Mouse (Mus musculus): ENCODE data around the gene Nup210l. TPM values are rescaled to one million over a fixed set of nuclear protein-coding genes. Genes with fewer than 3 reads are reported as not detected.
"Not testable (repeated sequence)": the region's sequence is repeated elsewhere in the genome, so short reads cannot be mapped to it uniquely, and the experiment has no call there.

Nup210l gene
- polyA plus RNA-seq, 1 experiment from 2014 or later, result 0.26 TPM

GRCm38 (mm10) chr3:90242984-90243775 lies 139.2 kb downstream of the Nup210l start, which contains the start of gene Creb3l4:
TSS of gene Creb3l4 (minus strand) at chr3:90243512.
- no peaks in the 10 kb centered on the region for H3K27me3 ChIP-seq (replicated peaks; ENCODE audit: control insufficient read depth, insufficient read depth, low read length)
- 5% methylated on average over 19 of the region's 19 CpGs for WGBS
- peak; percentile 31 for ATAC-seq
- H3K4me2 ChIP-seq (ENCODE audit: low read length), result peak within 1 kb of the TSS; percentile 61
- H3K4me1 ChIP-seq (ENCODE audit: control insufficient read depth, insufficient read depth, low read depth, low read length), result peaks cover 8% of the 10 kb centered on the region
- H3K4me3 ChIP-seq (ENCODE audit: low read length), result peak within 1 kb of the TSS; percentile 31
- no peaks in the 10 kb centered on the region for H3K9me3 ChIP-seq (ENCODE audit: control insufficient read depth, low read length)
- H3K27ac ChIP-seq (ENCODE audit: low read depth, low read length), result no peak within 1 kb of the TSS
- H3K36me3 ChIP-seq (ENCODE audit: control insufficient read depth, insufficient read depth, low read length), result no peaks in the 10 kb centered on the region
- peak within 1 kb of the TSS; percentile 43 for H3K9ac ChIP-seq (ENCODE audit: low read depth, low read length)

DNA sequence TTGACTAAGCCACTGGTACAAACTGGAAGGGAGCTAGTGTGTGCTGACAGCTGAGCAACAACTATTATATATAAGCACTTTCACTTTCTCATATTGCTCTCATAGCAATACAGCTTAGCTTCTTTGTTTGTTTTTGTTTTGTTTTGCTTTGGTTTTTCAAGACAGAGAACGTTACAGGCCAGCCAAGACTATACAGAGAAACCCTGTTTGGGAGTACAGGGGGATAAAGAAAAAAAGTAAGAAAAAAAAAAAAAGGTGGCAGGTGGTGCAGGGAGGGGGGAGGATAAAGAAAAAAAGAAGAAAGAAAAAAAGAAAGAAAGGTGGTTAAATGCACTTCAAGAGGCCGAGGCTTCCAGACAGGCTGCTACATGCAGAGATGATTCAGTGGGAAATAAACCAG lies 141.5 kb downstream of the Nup210l start:
- ATAC-seq, result no peak
- H3K4me2 ChIP-seq (ENCODE audit: low read length), result no peak overlapping the region
- no peak overlapping the region for H3K9ac ChIP-seq (ENCODE audit: low read depth, low read length)
- 67% methylated on average over 2 of the region's 2 CpGs for WGBS
- no peaks in the 10 kb centered on the region for H3K9me3 ChIP-seq (ENCODE audit: control insufficient read depth, low read length)
- H3K4me3 ChIP-seq (ENCODE audit: low read length), result no peak overlapping the region
- peaks cover 14% of the 10 kb centered on the region for H3K4me1 ChIP-seq (ENCODE audit: control insufficient read depth, insufficient read depth, low read depth, low read length)
- H3K27me3 ChIP-seq (replicated peaks; ENCODE audit: control insufficient read depth, insufficient read depth, low read length), result no peaks in the 10 kb centered on the region
- no peak overlapping the region for H3K27ac ChIP-seq (ENCODE audit: low read depth, low read length)
- no peaks in the 10 kb centered on the region for H3K36me3 ChIP-seq (ENCODE audit: control insufficient read depth, insufficient read depth, low read length)

DNA sequence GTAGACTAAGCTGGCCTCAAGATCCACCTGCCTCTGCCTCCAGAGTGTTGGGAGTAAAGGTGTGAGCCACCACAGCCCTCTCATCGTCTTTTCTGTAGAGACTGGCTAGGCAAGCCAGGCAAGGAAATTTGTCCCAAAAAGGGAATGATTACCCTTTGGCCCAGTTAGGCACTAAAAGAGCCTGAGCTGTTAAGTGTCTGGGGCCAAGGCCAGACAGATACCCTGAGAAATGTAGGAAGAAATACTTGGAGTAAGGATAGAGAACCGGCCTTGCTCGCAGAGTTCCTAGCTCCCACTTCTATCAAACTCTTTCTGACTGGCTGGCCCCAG lies 143.7 kb downstream of the Nup210l start:
- H3K4me3 ChIP-seq (ENCODE audit: low read length), result peak overlapping the region; percentile 62
- peak overlapping the region; percentile 83 for H3K27ac ChIP-seq (ENCODE audit: low read depth, low read length)
- H3K9ac ChIP-seq (ENCODE audit: low read depth, low read length), result peak overlapping the region; percentile 66
- H3K4me2 ChIP-seq (ENCODE audit: low read length), result peak overlapping the region; percentile 76
- WGBS, result 0% methylated on average over 3 of the region's 3 CpGs
- peaks cover 14% of the 10 kb centered on the region for H3K4me1 ChIP-seq (ENCODE audit: control insufficient read depth, insufficient read depth, low read depth, low read length)
- H3K9me3 ChIP-seq (ENCODE audit: control insufficient read depth, low read length), result no peaks in the 10 kb centered on the region
- 0 out of 2 replicates have a peak, but pooled peaks cover 2% of the 10 kb centered on the region for H3K36me3 ChIP-seq (ENCODE audit: control insufficient read depth, insufficient read depth, low read length)
- H3K27me3 ChIP-seq (replicated peaks; ENCODE audit: control insufficient read depth, insufficient read depth, low read length), result no peaks in the 10 kb centered on the region
- ATAC-seq, result no peak; the same call in 1 of the 2 replicates

DNA sequence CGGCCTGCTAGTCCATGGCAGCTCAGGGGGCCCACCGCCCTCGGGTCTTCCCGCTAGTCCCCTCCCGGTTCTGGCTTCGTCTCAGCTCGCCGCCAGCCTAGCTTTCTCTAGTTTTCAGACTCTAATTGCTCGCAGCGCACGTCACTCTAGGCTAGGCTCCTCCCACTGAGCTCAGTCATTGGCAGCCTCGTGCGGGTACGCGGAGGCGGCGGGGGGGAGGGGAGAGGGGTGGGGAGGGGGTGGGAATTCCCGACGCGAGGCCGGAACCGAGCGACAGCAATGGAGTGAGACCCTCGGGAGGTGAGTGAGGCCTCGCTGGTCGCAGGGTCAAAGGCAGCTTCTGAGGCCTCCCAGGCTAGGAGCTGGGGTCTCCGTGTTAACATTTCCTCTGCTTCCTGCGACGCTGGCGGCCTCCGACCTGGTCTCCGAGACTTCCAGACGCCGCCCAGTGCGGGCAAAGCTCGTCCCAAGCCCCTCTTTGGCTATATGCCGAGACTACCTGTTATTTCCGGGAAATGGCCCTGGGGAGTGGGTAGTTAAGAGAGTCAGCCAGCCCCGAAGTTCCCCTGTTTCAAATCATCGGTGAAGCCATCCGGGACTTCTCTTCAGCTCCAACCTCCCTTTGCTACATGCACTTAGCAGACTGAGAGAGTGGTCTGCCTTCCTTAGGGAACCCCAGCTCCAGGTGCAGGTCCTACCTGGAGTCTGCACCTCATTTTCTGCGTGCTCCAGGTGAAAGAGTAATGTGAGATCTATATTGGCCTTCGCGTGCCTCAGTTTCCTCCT lies 144.2 kb downstream of the Nup210l start, which contains the start of gene Slc39a1:
TSS of gene Slc39a1 (plus strand) at position 213 of the 786 bp plus-strand sequence.
- H3K4me1 ChIP-seq (ENCODE audit: control insufficient read depth, insufficient read depth, low read depth, low read length), result peaks cover 14% of the 10 kb centered on the region
- no peaks in the 10 kb centered on the region for H3K9me3 ChIP-seq (ENCODE audit: control insufficient read depth, low read length)
- ATAC-seq, result peak; percentile 96
- peak within 1 kb of the TSS; percentile 96 for H3K4me2 ChIP-seq (ENCODE audit: low read length)
- WGBS, result under 1% methylated on average over 44 of the region's 44 CpGs
- H3K27me3 ChIP-seq (replicated peaks; ENCODE audit: control insufficient read depth, insufficient read depth, low read length), result no peaks in the 10 kb centered on the region
- 0 out of 2 replicates have a peak, but pooled peaks cover 2% of the 10 kb centered on the region for H3K36me3 ChIP-seq (ENCODE audit: control insufficient read depth, insufficient read depth, low read length)
- H3K27ac ChIP-seq (ENCODE audit: low read depth, low read length), result peak within 1 kb of the TSS; percentile 83
- H3K4me3 ChIP-seq (ENCODE audit: low read length), result peak within 1 kb of the TSS; percentile 62
- H3K9ac ChIP-seq (ENCODE audit: low read depth, low read length), result peak within 1 kb of the TSS; percentile 73

DNA sequence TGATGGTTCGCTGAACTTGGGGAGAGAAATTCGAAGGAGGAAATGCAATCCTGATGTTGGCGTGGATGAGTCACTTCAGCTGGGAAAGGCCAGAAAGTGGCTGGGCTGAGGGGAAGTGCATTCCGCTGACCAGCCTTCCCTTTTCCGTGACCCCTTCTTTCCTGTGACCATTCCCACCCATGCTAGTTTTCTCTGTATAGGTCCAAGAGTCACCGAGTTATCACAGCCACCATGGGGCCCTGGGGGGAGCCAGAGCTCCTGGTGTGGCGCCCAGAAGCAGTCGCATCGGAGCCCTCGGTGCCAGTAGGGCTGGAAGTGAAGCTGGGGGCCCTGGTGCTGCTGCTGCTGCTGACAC lies 144.8 kb downstream of the Nup210l start:
- Histone ChIP-seq H3K4me2 (ENCODE audit: low read length) (peak overlapping the region; percentile 96), H3K9me3 (ENCODE audit: control insufficient read depth, low read length) (no peaks in the 10 kb centered on the region), H3K4me3 (ENCODE audit: low read length) (peak overlapping the region; percentile 62), H3K4me1 (ENCODE audit: control insufficient read depth, insufficient read depth, low read depth, low read length) (peaks cover 10% of the 10 kb centered on the region), H3K27ac (ENCODE audit: low read depth, low read length) (peak overlapping the region; percentile 80), H3K9ac (ENCODE audit: low read depth, low read length) (peak overlapping the region; percentile 73), H3K36me3 (ENCODE audit: control insufficient read depth, insufficient read depth, low read length) (0 out of 2 replicates have a peak, but pooled peaks cover 2% of the 10 kb centered on the region), H3K27me3 (replicated peaks; ENCODE audit: control insufficient read depth, insufficient read depth, low read length) (no peaks in the 10 kb centered on the region)
- WGBS, result 10% methylated on average over 10 of the region's 10 CpGs
- no peak for ATAC-seq

GRCm38 (mm10) chr3:90250791-90251190 lies 146.9 kb downstream of the Nup210l start:
- peaks cover 19% of the 10 kb centered on the region for H3K4me1 ChIP-seq (ENCODE audit: control insufficient read depth, insufficient read depth, low read depth, low read length)
- H3K27ac ChIP-seq (ENCODE audit: low read depth, low read length), result no peak overlapping the region
- 0 out of 2 replicates have a peak, but pooled peaks cover 2% of the 10 kb centered on the region for H3K36me3 ChIP-seq (ENCODE audit: control insufficient read depth, insufficient read depth, low read length)
- H3K9ac ChIP-seq (ENCODE audit: low read depth, low read length), result no peak overlapping the region
- 91% methylated on average over 6 of the region's 6 CpGs for WGBS
- no peak overlapping the region for H3K4me2 ChIP-seq (ENCODE audit: low read length)
- H3K9me3 ChIP-seq (ENCODE audit: control insufficient read depth, low read length), result no peaks in the 10 kb centered on the region
- ATAC-seq, result no peak
- H3K4me3 ChIP-seq (ENCODE audit: low read length), result no peak overlapping the region
- H3K27me3 ChIP-seq (replicated peaks; ENCODE audit: control insufficient read depth, insufficient read depth, low read length), result no peaks in the 10 kb centered on the region

GRCm38 (mm10) chr3:90251731-90252226 lies 147.8 kb downstream of the Nup210l start:
- peaks cover 24% of the 10 kb centered on the region for H3K4me1 ChIP-seq (ENCODE audit: control insufficient read depth, insufficient read depth, low read depth, low read length)
- 97% methylated on average over 7 of the region's 12 CpGs for WGBS
- H3K4me2 ChIP-seq (ENCODE audit: low read length), result not testable (repeated sequence)

GRCm38 (mm10) chr3:90252659-90253058 lies 148.7 kb downstream of the Nup210l start:
- H3K27me3 ChIP-seq (replicated peaks; ENCODE audit: control insufficient read depth, insufficient read depth, low read length); ATAC-seq; H3K36me3 ChIP-seq (ENCODE audit: control insufficient read depth, insufficient read depth, low read length); H3K4me3 ChIP-seq (ENCODE audit: low read length); H3K9ac ChIP-seq (ENCODE audit: low read depth, low read length); H3K9me3 ChIP-seq (ENCODE audit: control insufficient read depth, low read length); H3K27ac ChIP-seq (ENCODE audit: low read depth, low read length); H3K4me2 ChIP-seq (ENCODE audit: low read length): not testable (repeated sequence)
- peaks cover 21% of the 10 kb centered on the region for H3K4me1 ChIP-seq (ENCODE audit: control insufficient read depth, insufficient read depth, low read depth, low read length)
- WGBS, result 98% methylated on average over 2 of the region's 2 CpGs

More at GRCm38 (mm10) chr3:90251731-90252226, 147.8 kb downstream of the Nup210l start:
- not testable (repeated sequence) for H3K4me3 ChIP-seq (ENCODE audit: low read length); ATAC-seq; H3K36me3 ChIP-seq (ENCODE audit: control insufficient read depth, insufficient read depth, low read length); H3K9ac ChIP-seq (ENCODE audit: low read depth, low read length); H3K27ac ChIP-seq (ENCODE audit: low read depth, low read length); H3K9me3 ChIP-seq (ENCODE audit: control insufficient read depth, low read length); H3K27me3 ChIP-seq (replicated peaks; ENCODE audit: control insufficient read depth, insufficient read depth, low read length)

GRCm38 (mm10) chr3:90253174-90253573 lies 149.2 kb downstream of the Nup210l start:
- H3K4me3 ChIP-seq (ENCODE audit: low read length), result not testable (repeated sequence)

More at GRCm38 (mm10) chr3:90253174-90253573, 149.2 kb downstream of the Nup210l start:
- not testable (repeated sequence) for H3K27ac ChIP-seq (ENCODE audit: low read depth, low read length); H3K36me3 ChIP-seq (ENCODE audit: control insufficient read depth, insufficient read depth, low read length); H3K27me3 ChIP-seq (replicated peaks; ENCODE audit: control insufficient read depth, insufficient read depth, low read length); H3K9ac ChIP-seq (ENCODE audit: low read depth, low read length); H3K9me3 ChIP-seq (ENCODE audit: control insufficient read depth, low read length); ATAC-seq
- 100% methylated on average over 1 of the region's 1 CpGs for WGBS
- Histone ChIP-seq H3K4me1 (ENCODE audit: control insufficient read depth, insufficient read depth, low read depth, low read length) (peaks cover 20% of the 10 kb centered on the region), H3K4me2 (ENCODE audit: low read length) (peak overlapping the region; percentile 61)
